15 mouse cellular contexts compared by ENCODE assay signal in the genomic region with DNA sequence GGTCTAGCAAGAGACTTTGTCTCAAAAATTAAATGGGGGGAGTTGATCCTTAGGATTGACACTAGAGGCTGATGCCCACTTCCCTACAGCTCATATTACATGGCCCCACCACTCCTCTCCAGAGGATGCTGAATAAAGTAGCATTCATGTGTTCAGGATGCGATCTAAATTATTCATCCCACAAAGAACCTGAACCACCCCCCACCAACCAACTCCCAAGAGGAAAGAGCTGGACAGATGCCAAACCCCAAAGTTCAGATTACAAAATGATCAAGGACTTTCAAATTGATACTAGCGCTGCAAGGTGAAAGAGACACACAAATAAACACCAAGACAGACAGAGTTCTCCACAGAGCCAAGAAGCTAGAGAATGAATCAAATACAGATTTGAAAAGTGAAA. TPM values are rescaled to one million over a fixed set of nuclear protein-coding genes. Genes with fewer than 3 reads are reported as not detected.
DNase-seq lines count a peak whose midpoint lies in the region; ATAC-seq and TF ChIP-seq lines count a peak whose summit lies in the region.
"Had no signal": no experiment of that assay in that cellular context is flagged by ENCODE, and none has a peak within 500 bp of the region (broad histone marks: within the 10 kb centered on the region; RNA-seq: fewer than 3 reads in every experiment).

No protein-coding gene starts in this region.

- H3K4me1 ChIP-seq in liver, postnatal 0 days (ENCODE audit: insufficient read depth) = peaks cover 10% of the 10 kb centered on the region
- H3K4me1 ChIP-seq in embryonic facial prominence, embryonic 15.5 days = peaks cover 6% of the 10 kb centered on the region; the same call in 1 of the 2 replicates

- peaks cover 6% of the 10 kb centered on the region; the same call in 1 of the 2 replicates for H3K36me3 ChIP-seq in liver, postnatal 0 days (replicated peaks; ENCODE audit: insufficient read depth, low read length)
- H3K36me3 ChIP-seq in embryonic facial prominence, embryonic 15.5 days = no peaks in the 10 kb centered on the region

- no peak for TF ChIP-seq CTCF in liver, postnatal 0 days (IDR thresholded peaks at IDR 0.05; ENCODE audit: low read depth)
- no peak for TF ChIP-seq CTCF in layer of hippocampus, adult 2 months (conservative IDR thresholded peaks at IDR 0.05)

- peak overlapping the region; percentile 77 for H3K27ac ChIP-seq in liver, postnatal 0 days (ENCODE audit: low read depth)
- H3K27ac ChIP-seq in embryonic facial prominence, embryonic 15.5 days (replicated peaks) = no peak overlapping the region
- no peak overlapping the region for H3K27ac ChIP-seq in layer of hippocampus, adult 2 months
- H3K27ac ChIP-seq: liver, embryonic 14.5 days had no signal

- ATAC-seq in liver, postnatal 0 days = 0 out of 2 replicates have a peak, but pooled peaks have one; percentile 16
- ATAC-seq in embryonic facial prominence, embryonic 15.5 days (ENCODE audit: insufficient number of reproducible peaks, low FRiP score, low TSS enrichment, low read depth) = 0 out of 2 replicates have a peak, but pooled peaks have one; percentile 60
- ATAC-seq in megakaryocyte, adult 5-6 weeks (ENCODE audit: poor library complexity, severe bottlenecking) = no peak
- ATAC-seq: forebrain, embryonic 14.5 days had no signal

- H3K9ac ChIP-seq in liver, postnatal 0 days (replicated peaks) = no peak overlapping the region
- H3K9ac ChIP-seq in embryonic facial prominence, embryonic 15.5 days = no peak overlapping the region
- H3K9ac ChIP-seq: liver, embryonic 14.5 days had no signal

- DNase-seq in embryo, embryonic 11 days = peak; percentile 18
- DNase-seq in embryo, embryonic 10.5 days (ENCODE audit: low spot score) = no peak
- DNase-seq in liver, postnatal 0 days = peak; percentile 51
- DNase-seq in liver = no peak
- DNase-seq in 416B (ENCODE audit: low read depth) = peak; percentile 82
- DNase-seq in layer of hippocampus, adult 2 months (ENCODE audit: low spot score in 2 of 2) = no peak
- DNase-seq: cerebellum, adult 11 months; gastrocnemius, postnatal 10 days; kidney, postnatal 36 days; thymus, adult 2 months had no signal

- no peak overlapping the region for H3K4me3 ChIP-seq in liver, postnatal 0 days (ENCODE audit: low read depth, low read length)
- no peak overlapping the region for H3K4me3 ChIP-seq in embryonic facial prominence, embryonic 15.5 days (replicated peaks)
- no peak overlapping the region for H3K4me3 ChIP-seq in layer of hippocampus, adult 2 months

- H3K9me3 ChIP-seq in liver, postnatal 0 days (ENCODE audit: low read length) = no peaks in the 10 kb centered on the region
- no peaks in the 10 kb centered on the region for H3K9me3 ChIP-seq in embryonic facial prominence, embryonic 15.5 days (replicated peaks)

- TF ChIP-seq EP300 in liver, postnatal 0 days (IDR thresholded peaks at IDR 0.05; ENCODE audit: low read depth) = no peak

- H3K27me3 ChIP-seq in liver, postnatal 0 days (ENCODE audit: insufficient read depth, low read length) = no peaks in the 10 kb centered on the region
- no peaks in the 10 kb centered on the region for H3K27me3 ChIP-seq in embryonic facial prominence, embryonic 15.5 days

- 67% methylated on average over 2 of the region's 2 CpGs for WGBS in liver, postnatal 0 days (ENCODE audit: insufficient replicate concordance)
- 13% methylated on average over 2 of the region's 2 CpGs for WGBS in embryonic facial prominence, embryonic 15.5 days

- H3K4me2 ChIP-seq in liver, postnatal 0 days (ENCODE audit: low read depth, low read length) = no peak overlapping the region
- no peak overlapping the region for H3K4me2 ChIP-seq in embryonic facial prominence, embryonic 15.5 days (replicated peaks)

RNA-seq across cellular contexts. Expression of gene Podn, which starts 16.5 kb away (rescaled TPM):
- polyA plus RNA-seq in liver, postnatal 0 days (2015; fragmentation: Nextera tagmentation; extraction: Ambion mirVana) = 0.34 and 0.43 TPM in 2 replicates
- 4.5 and 5.5 TPM in 2 replicates for polyA plus RNA-seq in embryonic facial prominence, embryonic 15.5 days (2015; fragmentation: Nextera tagmentation; extraction: Ambion mirVana)
- total RNA-seq in layer of hippocampus, adult 2 months (2021) = 10 to 100 TPM; 10.2 to 10.4 TPM
- total RNA-seq in megakaryocyte, adult 5-6 weeks (2015) = not detected in 2 replicates
- not detected in 2 replicates for total RNA-seq in megakaryocyte, adult 5-6 weeks (2017)
- total RNA-seq: common myeloid progenitor, adult 5-6 weeks had no signal

Comparison
In these comparisons a context has a peak if more than half of its experiments do, and no peak if none do; other contexts are left out.
1. DNase-seq: peak in embryo, embryonic 11 days (single experiment), liver, postnatal 0 days (single experiment) and 416B (single experiment); none in embryo, embryonic 10.5 days (single experiment), liver (single experiment) and layer of hippocampus, adult 2 months (0 of 2).
2. RNA of gene Podn, which starts 16.5 kb away (total RNA-seq): 10.2 to 10.4 TPM in layer of hippocampus, adult 2 months; not detected in megakaryocyte, adult 5-6 weeks; every median in the first group is over 10 times any median in the second.